Mouse (Mus musculus): ENCODE measurements around the gene Olfr904. TPM values are rescaled to one million over a fixed set of nuclear protein-coding genes. Genes with fewer than 3 reads are reported as not detected.
"Not testable (repeated sequence)": the region's sequence is repeated elsewhere in the genome, so short reads cannot be mapped to it uniquely, and the experiment has no call there.

Gene Olfr904
- not detected in 2 replicates for polyA plus RNA-seq (2015; fragmentation: Nextera tagmentation; extraction: Ambion mirVana)

DNA sequence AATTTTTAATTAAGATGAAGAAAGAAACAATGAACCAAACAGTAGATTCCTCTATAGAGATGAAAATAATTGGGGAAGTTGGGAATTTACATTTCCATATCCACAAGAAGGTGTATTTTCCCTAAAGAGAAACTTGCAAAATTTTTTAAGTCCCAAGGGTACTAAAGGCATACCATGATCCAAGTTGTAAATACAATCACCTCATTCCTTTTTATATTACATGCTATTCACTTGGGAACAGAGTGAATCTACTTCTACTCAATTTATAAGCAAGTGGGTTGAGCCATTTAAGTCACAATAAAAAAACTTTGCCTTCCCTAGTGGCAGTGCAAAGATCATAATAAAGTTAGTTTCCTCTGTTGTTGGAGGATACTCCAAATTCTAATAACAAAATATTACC lies at the start of gene Olfr904:
Olfr904 (plus strand) TSS at position 301 of the 400 bp plus-strand sequence.
- no peaks in the 10 kb centered on the region for H3K4me1 ChIP-seq
- ATAC-seq, result no peak
- H3K4me3 ChIP-seq, result no peak within 1 kb of the TSS

DNA sequence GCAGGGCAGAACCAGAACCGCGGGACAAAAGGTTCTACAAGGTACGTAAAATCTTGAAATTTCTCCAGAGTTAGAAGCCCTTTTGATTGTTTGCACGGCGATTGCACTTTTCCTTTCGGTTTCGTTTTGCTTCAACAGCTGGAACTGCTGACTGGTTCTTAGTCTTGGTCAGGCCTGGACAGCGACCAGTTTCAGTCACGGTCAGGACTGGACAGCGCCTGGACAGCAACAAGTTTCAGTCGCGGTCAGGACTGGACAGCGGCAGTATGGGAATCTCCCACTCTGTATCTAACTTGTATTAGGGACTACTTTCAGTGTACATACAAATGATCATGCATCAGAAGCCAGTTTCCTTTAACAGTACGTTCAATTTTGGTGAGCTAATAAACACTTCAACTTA lies 49.4 kb upstream of the Olfr904 start:
- H3K4me1 ChIP-seq; H3K9ac ChIP-seq; ATAC-seq; H3K27me3 ChIP-seq; H3K4me3 ChIP-seq; H3K4me2 ChIP-seq; H3K9me3 ChIP-seq (replicated peaks); H3K27ac ChIP-seq; H3K36me3 ChIP-seq (ENCODE audit: poor library complexity, severe bottlenecking): not testable (repeated sequence)
- WGBS, result 93% methylated on average over 14 of the region's 14 CpGs

More for the DNA sequence above, at the start of gene Olfr904:
- no peak within 1 kb of the TSS for H3K27ac ChIP-seq
- H3K9me3 ChIP-seq (replicated peaks), result no peaks in the 10 kb centered on the region
- H3K4me2 ChIP-seq, result no peak within 1 kb of the TSS
- H3K36me3 ChIP-seq (ENCODE audit: poor library complexity, severe bottlenecking), result no peaks in the 10 kb centered on the region
- H3K27me3 ChIP-seq, result no peaks in the 10 kb centered on the region
- no peak within 1 kb of the TSS for H3K9ac ChIP-seq

DNA sequence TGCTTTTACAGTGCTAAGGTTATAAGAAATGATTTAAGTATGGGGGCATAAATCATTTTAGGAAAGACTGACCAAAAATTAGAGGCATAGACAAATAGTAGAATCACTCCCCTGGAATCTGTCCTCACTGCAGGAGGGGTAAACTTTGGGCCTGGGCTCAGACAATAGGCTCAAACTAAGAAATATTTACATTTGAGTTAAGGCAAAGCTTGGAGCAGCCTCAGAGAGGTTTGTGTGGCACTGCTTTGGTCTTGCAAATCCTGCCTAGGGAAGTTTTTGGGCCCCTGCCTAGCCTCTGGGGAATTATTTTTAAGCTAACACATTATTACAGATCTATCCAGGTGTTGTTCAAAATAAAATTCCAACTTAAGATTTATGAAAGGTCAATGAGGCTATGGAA lies 39.1 kb upstream of the Olfr904 start:
- no peak for ATAC-seq
- Histone ChIP-seq H3K9me3 (replicated peaks) (no peaks in the 10 kb centered on the region), H3K4me2 (no peak overlapping the region), H3K4me1 (no peaks in the 10 kb centered on the region), H3K4me3 (no peak overlapping the region), H3K27me3 (no peaks in the 10 kb centered on the region), H3K9ac (no peak overlapping the region), H3K36me3 (ENCODE audit: poor library complexity, severe bottlenecking) (no peaks in the 10 kb centered on the region), H3K27ac (no peak overlapping the region)

DNA sequence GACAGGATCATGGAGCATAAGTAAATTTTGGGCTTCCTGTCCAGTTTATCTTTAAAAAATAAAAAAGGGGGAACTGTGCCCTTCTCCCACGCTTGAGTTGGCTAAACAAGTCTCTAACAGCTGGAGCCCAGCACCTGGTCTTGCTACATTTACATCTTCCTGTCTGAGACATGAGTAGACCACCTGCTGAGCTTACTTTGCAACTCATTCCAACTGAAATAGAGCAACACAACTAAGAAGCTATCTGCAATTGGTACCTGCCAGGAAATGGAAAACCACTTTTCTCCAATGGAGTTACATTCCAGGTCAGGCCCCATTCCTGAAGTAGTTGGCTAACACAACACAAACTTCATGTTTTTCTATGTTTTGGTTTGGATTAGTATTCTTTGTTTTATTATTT lies 35.9 kb upstream of the Olfr904 start:
- no peaks in the 10 kb centered on the region for H3K9me3 ChIP-seq (replicated peaks)
- H3K27ac ChIP-seq, result no peak overlapping the region
- H3K4me1 ChIP-seq, result no peaks in the 10 kb centered on the region
- no peaks in the 10 kb centered on the region for H3K27me3 ChIP-seq
- 47% methylated on average over 1 of the region's 1 CpGs for WGBS
- H3K4me2 ChIP-seq, result no peak overlapping the region
- H3K9ac ChIP-seq, result no peak overlapping the region
- ATAC-seq, result no peak
- no peak overlapping the region for H3K4me3 ChIP-seq
- no peaks in the 10 kb centered on the region for H3K36me3 ChIP-seq (ENCODE audit: poor library complexity, severe bottlenecking)

DNA sequence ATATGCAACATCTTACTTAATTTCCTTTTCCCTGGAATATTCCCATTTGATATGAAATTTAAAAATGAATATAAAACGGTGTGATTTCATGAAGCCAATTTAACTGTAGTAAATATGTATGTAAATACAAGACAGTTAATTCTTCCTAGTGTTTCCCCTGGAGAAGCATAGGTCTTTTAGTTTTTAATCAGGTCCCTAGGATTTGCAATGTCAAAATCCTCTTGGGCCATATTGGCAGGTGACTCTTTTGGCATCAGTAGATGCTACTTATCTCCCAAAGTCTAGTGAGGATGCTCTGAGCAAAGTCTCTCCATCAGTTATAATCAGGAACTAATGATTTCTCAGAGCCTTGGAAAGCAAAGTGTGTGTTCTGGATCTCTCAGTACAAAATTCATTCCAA lies 33.8 kb upstream of the Olfr904 start, which contains the start of gene Olfr901:
Olfr901 (plus strand) TSS at position 301 of the 400 bp plus-strand sequence.
- H3K36me3 ChIP-seq (ENCODE audit: poor library complexity, severe bottlenecking), result no peaks in the 10 kb centered on the region
- H3K4me3 ChIP-seq, result no peak within 1 kb of the TSS
- H3K9me3 ChIP-seq (replicated peaks), result no peaks in the 10 kb centered on the region
- H3K27me3 ChIP-seq, result no peaks in the 10 kb centered on the region
- no peak within 1 kb of the TSS for H3K27ac ChIP-seq
- H3K9ac ChIP-seq, result no peak within 1 kb of the TSS
- ATAC-seq, result no peak
- H3K4me1 ChIP-seq, result no peaks in the 10 kb centered on the region
- 86% methylated on average over 1 of the region's 1 CpGs for WGBS
- H3K4me2 ChIP-seq, result no peak within 1 kb of the TSS

DNA sequence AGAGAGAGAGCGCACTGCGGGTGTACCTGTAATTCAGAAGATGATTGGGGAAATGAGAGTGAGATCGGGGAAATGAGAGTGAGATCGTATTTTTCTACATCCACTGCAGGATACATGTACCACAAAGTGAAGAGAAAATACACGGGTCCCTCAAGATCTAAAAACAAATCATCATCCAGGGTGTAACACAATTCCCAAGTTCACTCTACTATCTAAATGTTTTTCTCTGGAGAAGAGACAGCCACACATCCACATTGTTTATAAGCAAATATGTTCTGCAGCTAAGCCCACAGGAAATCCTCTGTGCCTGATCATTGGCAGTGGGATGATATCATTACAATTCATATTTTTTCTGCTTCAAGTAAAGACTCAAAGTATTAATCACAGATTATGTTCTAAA lies 15.6 kb upstream of the Olfr904 start, which contains the start of gene Olfr902:
Olfr902 (plus strand) TSS at position 301 of the 400 bp plus-strand sequence.
- 89% methylated on average over 5 of the region's 5 CpGs for WGBS

DNA sequence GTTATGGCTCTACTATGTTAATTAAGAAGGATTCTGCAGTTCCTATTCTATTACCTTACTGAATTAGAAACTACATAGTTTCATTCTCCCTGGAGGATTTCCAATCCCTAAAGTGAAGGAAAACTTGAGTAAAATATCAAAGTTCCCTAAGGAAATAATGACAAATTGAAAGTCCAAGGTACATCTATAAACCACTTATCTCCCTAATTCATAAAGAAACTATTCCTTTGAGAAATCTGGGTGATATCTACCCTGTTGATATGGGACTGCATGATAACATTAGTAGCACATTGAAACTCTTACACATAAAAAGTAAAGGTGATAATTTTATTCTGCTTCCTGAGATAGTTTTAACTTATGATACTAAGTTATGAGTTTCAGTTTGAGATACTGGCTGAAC lies 7.9 kb downstream of the Olfr904 start, which contains the start of gene Olfr905:
Olfr905 (plus strand) TSS at position 301 of the 400 bp plus-strand sequence.
- H3K27ac ChIP-seq, result no peak within 1 kb of the TSS
- ATAC-seq, result no peak
- H3K9ac ChIP-seq, result no peak within 1 kb of the TSS
- no peaks in the 10 kb centered on the region for H3K36me3 ChIP-seq (ENCODE audit: poor library complexity, severe bottlenecking)
- no peaks in the 10 kb centered on the region for H3K9me3 ChIP-seq (replicated peaks)
- no peak within 1 kb of the TSS for H3K4me3 ChIP-seq
- H3K4me2 ChIP-seq, result no peak within 1 kb of the TSS
- H3K4me1 ChIP-seq, result no peaks in the 10 kb centered on the region
- no peaks in the 10 kb centered on the region for H3K27me3 ChIP-seq

More for the DNA sequence above, 15.6 kb upstream of the Olfr904 start, which contains the start of gene Olfr902:
- H3K4me3 ChIP-seq, result no peak within 1 kb of the TSS
- no peak for ATAC-seq
- no peaks in the 10 kb centered on the region for H3K9me3 ChIP-seq (replicated peaks)
- no peaks in the 10 kb centered on the region for H3K27me3 ChIP-seq
- H3K4me2 ChIP-seq, result no peak within 1 kb of the TSS
- H3K27ac ChIP-seq, result no peak within 1 kb of the TSS
- H3K36me3 ChIP-seq (ENCODE audit: poor library complexity, severe bottlenecking), result no peaks in the 10 kb centered on the region
- no peaks in the 10 kb centered on the region for H3K4me1 ChIP-seq
- no peak within 1 kb of the TSS for H3K9ac ChIP-seq

DNA sequence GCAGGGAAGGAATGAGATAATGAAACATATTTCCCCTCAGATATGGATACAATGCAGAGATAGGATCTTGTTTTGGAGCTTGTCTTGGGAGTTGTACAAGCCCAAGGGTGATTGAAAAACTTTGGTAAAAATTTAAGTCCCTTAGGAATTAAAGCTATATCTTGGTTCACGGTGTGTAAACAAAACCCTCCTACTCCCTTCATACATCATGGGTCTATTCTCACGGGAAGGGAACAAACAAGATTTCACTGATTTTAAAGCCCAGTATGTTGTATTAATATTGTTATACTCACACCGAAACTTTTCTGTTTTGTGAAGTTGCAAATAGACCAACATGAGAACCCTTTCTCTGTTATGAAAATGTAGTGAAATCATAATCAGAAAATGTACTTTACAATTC lies 23.8 kb downstream of the Olfr904 start, which contains the start of gene Olfr906:
Olfr906 (plus strand) TSS at position 301 of the 400 bp plus-strand sequence.
- H3K27me3 ChIP-seq, result no peaks in the 10 kb centered on the region
- H3K4me1 ChIP-seq, result no peaks in the 10 kb centered on the region
- WGBS, result 85% methylated on average over 3 of the region's 3 CpGs
- no peaks in the 10 kb centered on the region for H3K36me3 ChIP-seq (ENCODE audit: poor library complexity, severe bottlenecking)
- no peak within 1 kb of the TSS for H3K4me3 ChIP-seq
- no peaks in the 10 kb centered on the region for H3K9me3 ChIP-seq (replicated peaks)
- H3K4me2 ChIP-seq, result no peak within 1 kb of the TSS
- no peak within 1 kb of the TSS for H3K9ac ChIP-seq
- no peak for ATAC-seq
- H3K27ac ChIP-seq, result no peak within 1 kb of the TSS

DNA sequence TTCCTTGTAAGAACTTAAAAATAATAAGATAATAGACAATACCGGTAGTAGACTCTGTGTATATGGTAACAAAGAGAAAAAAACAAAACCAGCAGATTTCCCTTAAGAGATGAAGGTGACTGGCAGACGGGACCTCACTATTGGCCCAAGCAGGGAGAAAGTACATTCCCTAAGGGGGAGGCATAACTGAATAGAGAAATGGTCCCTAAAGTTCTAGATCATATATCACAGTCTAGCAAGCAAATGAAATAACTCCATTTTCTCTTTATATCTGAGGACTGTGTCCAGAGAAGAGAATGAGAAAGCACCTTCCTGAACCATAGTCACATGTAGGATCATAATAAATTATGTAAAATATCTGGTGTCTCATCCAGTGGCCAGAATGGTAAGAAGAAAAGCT lies 32.6 kb downstream of the Olfr904 start, which contains the start of gene Olfr907:
Olfr907 (plus strand) TSS at position 301 of the 400 bp plus-strand sequence.
- WGBS, result 82% methylated on average over 2 of the region's 2 CpGs
- Histone ChIP-seq H3K4me1 (no peaks in the 10 kb centered on the region), H3K27me3 (no peaks in the 10 kb centered on the region), H3K9me3 (replicated peaks) (no peaks in the 10 kb centered on the region), H3K36me3 (ENCODE audit: poor library complexity, severe bottlenecking) (no peaks in the 10 kb centered on the region), H3K27ac (no peak within 1 kb of the TSS), H3K4me2 (no peak within 1 kb of the TSS), H3K4me3 (no peak within 1 kb of the TSS), H3K9ac (no peak within 1 kb of the TSS)
- ATAC-seq, result no peak

DNA sequence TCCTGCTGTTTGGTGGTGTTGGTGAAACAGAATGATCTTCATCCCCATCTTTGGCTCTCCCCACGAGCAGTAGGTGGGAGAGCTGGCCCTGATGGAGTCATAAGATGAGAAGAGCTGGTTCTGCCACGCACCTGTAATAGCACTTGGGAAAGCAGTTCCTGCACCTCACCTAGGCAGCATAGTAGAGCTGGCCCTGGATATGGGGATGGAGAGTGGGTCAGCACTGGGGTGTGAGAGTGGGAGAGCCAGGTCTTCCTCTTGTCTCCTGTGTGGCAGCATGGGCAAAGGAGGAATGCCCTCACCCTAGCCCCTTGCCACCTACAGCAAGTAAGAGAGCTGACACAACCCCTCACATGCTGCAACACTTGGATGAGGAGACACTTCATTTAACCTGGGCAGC lies 49.4 kb downstream of the Olfr904 start:
- no peak for ATAC-seq
- Histone ChIP-seq H3K4me3 (no peak overlapping the region), H3K27ac (no peak overlapping the region), H3K9ac (no peak overlapping the region), H3K4me1 (no peaks in the 10 kb centered on the region), H3K36me3 (ENCODE audit: poor library complexity, severe bottlenecking) (no peaks in the 10 kb centered on the region), H3K9me3 (replicated peaks) (no peaks in the 10 kb centered on the region), H3K27me3 (no peaks in the 10 kb centered on the region), H3K4me2 (no peak overlapping the region)
- WGBS, result 78% methylated on average over 2 of the region's 2 CpGs

Other genes starting within 250 kb of the Olfr904 start
- not detected in 2 replicates for gene Olfr894, start 245.1 kb upstream of the Olfr904 start, polyA plus RNA-seq (2015; fragmentation: Nextera tagmentation; extraction: Ambion mirVana)
- not detected in 2 replicates for gene Olfr143, start 210.4 kb upstream of the Olfr904 start, polyA plus RNA-seq (2015; fragmentation: Nextera tagmentation; extraction: Ambion mirVana)
- not detected in 2 replicates for gene Olfr895, start 195.3 kb upstream of the Olfr904 start, polyA plus RNA-seq (2015; fragmentation: Nextera tagmentation; extraction: Ambion mirVana)
- not detected in 2 replicates for gene Olfr896-ps1, start 172.0 kb upstream of the Olfr904 start, polyA plus RNA-seq (2015; fragmentation: Nextera tagmentation; extraction: Ambion mirVana)
- not detected in 2 replicates for gene Olfr25, start 134.1 kb upstream of the Olfr904 start, polyA plus RNA-seq (2015; fragmentation: Nextera tagmentation; extraction: Ambion mirVana)
- gene Olfr898, start 114.7 kb upstream of the Olfr904 start, polyA plus RNA-seq (2015; fragmentation: Nextera tagmentation; extraction: Ambion mirVana), result not detected in 2 replicates
- gene Olfr250, start 96.2 kb upstream of the Olfr904 start, polyA plus RNA-seq (2015; fragmentation: Nextera tagmentation; extraction: Ambion mirVana), result not detected in 2 replicates
- gene Olfr251, start 86.1 kb upstream of the Olfr904 start, polyA plus RNA-seq (2015; fragmentation: Nextera tagmentation; extraction: Ambion mirVana), result not detected in 2 replicates
- gene Olfr147, start 61.4 kb upstream of the Olfr904 start, polyA plus RNA-seq (2015; fragmentation: Nextera tagmentation; extraction: Ambion mirVana), result not detected in 2 replicates
- gene Olfr901, start 33.7 kb upstream of the Olfr904 start, polyA plus RNA-seq (2015; fragmentation: Nextera tagmentation; extraction: Ambion mirVana), result not detected in 2 replicates
- not detected in 2 replicates for gene Olfr902, start 15.5 kb upstream of the Olfr904 start, polyA plus RNA-seq (2015; fragmentation: Nextera tagmentation; extraction: Ambion mirVana)
- not detected in 2 replicates for gene Olfr905, start 8.0 kb downstream of the Olfr904 start, polyA plus RNA-seq (2015; fragmentation: Nextera tagmentation; extraction: Ambion mirVana)
- not detected in 2 replicates for gene Olfr906, start 23.9 kb downstream of the Olfr904 start, polyA plus RNA-seq (2015; fragmentation: Nextera tagmentation; extraction: Ambion mirVana)
- gene Olfr907, start 32.7 kb downstream of the Olfr904 start, polyA plus RNA-seq (2015; fragmentation: Nextera tagmentation; extraction: Ambion mirVana), result not detected in 2 replicates
- not detected in 2 replicates for gene Olfr911-ps1, start 58.4 kb downstream of the Olfr904 start, polyA plus RNA-seq (2015; fragmentation: Nextera tagmentation; extraction: Ambion mirVana)
- gene Olfr910, start 74.7 kb downstream of the Olfr904 start, polyA plus RNA-seq (2015; fragmentation: Nextera tagmentation; extraction: Ambion mirVana), result not detected in 2 replicates
- gene Olfr912, start 117.0 kb downstream of the Olfr904 start, polyA plus RNA-seq (2015; fragmentation: Nextera tagmentation; extraction: Ambion mirVana), result not detected in 2 replicates
- gene Olfr913, start 129.6 kb downstream of the Olfr904 start, polyA plus RNA-seq (2015; fragmentation: Nextera tagmentation; extraction: Ambion mirVana), result not detected in 2 replicates
- not detected in 2 replicates for gene Olfr914, start 142.0 kb downstream of the Olfr904 start, polyA plus RNA-seq (2015; fragmentation: Nextera tagmentation; extraction: Ambion mirVana)
- gene Olfr916, start 196.7 kb downstream of the Olfr904 start, polyA plus RNA-seq (2015; fragmentation: Nextera tagmentation; extraction: Ambion mirVana), result not detected in 2 replicates
- gene Olfr917, start 202.7 kb downstream of the Olfr904 start, polyA plus RNA-seq (2015; fragmentation: Nextera tagmentation; extraction: Ambion mirVana), result not detected in 2 replicates
- gene Olfr918, start 211.5 kb downstream of the Olfr904 start, polyA plus RNA-seq (2015; fragmentation: Nextera tagmentation; extraction: Ambion mirVana), result not detected in 2 replicates
- not detected in 2 replicates for gene Olfr919, start 240.5 kb downstream of the Olfr904 start, polyA plus RNA-seq (2015; fragmentation: Nextera tagmentation; extraction: Ambion mirVana)

All from forebrain, embryonic 13.5 days (tissue).